Mouse (Mus musculus) embryonic fibroblast, embryonic 13.5 days (primary cell): Measurements from ENCODE around the gene Prokr2.

ENCODE experiments used
- CTCF ChIP-seq: IDR thresholded peaks from 2 replicates; pipeline ENCODE4 v1.5.1; 2011; ENCODE audit warnings: mild to moderate bottlenecking, control low read depth, low read length, moderate library complexity, borderline replicate concordance; ENCODE audit not compliant: insufficient read depth
- POLR2A ChIP-seq: IDR thresholded peaks from 2 replicates; pipeline ENCODE4 v1.6.1; 2011; ENCODE audit warnings: low read depth, mild to moderate bottlenecking, control low read depth, low read length, moderate library complexity

DNA sequence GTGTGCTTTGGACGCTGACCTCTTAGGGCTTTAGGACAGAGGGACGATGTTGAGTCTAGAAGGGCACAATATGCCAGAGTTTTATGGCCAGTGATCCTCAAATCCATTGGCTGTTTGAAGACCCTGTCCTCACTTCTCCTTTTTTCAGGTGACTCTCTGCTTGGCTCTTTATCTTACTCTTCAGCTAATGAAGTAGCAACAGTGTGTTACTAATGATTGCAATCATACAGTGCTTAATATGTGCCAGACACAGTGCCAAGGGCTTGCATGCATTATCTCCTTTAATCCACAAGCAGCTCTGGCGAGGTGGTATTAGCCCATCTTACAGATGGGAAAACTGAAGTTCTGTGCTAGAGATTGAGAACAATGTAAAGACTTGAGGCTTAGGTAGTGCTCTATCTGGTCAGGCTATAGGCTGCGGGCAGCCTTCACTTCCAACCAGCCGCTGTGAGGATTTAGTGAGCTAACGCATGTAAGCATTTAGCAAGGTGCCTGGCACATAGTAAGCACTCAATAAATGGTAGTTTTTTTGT, 75.8 kb downstream of the Prokr2 start:
- TF ChIP-seq CTCF (no peak), POLR2A (no peak)
